Mouse (Mus musculus) lung, postnatal 0 days (tissue): ENCODE measurements around the gene 2610002M06Rik. TPM values are rescaled to one million over a fixed set of nuclear protein-coding genes. Genes with fewer than 3 reads are reported as not detected.

Experiments
- ATAC-seq: fragments of 200-750 bp; cut with Nextera tagmentation; 2 replicates; pipeline ENCODE4 v1.8.0; 2017; ENCODE audit warnings: moderate library complexity
- DNase-seq: peaks from one replicate; pipeline ENCODE4 v3.0.0-alpha.2; 2016; ENCODE audit warnings: low spot score
- H3K27ac ChIP-seq: fragments of 300-500 bp; sonication (generic); 2 replicates; pipeline ENCODE4 v1.5.1; 2014; ENCODE audit warnings: antibody characterized with exemption, mild to moderate bottlenecking, low read length, mixed read lengths
- H3K27me3 ChIP-seq: fragments of 300-500 bp; sonication (generic); replicated peaks from 2 replicates; pipeline ENCODE4 v1.6.1; 2014; ENCODE audit warnings: low read length, mixed read lengths; ENCODE audit not compliant: insufficient read depth
- H3K36me3 ChIP-seq: fragments of 300-500 bp; sonication (generic); 2 replicates; pipeline ENCODE4 v1.6.1; 2014; ENCODE audit warnings: low read length, mixed read lengths; ENCODE audit not compliant: insufficient read depth
- H3K4me1 ChIP-seq: fragments of 300-500 bp; sonication (generic); 2 replicates; pipeline ENCODE4 v1.6.1; 2014; ENCODE audit warnings: antibody characterized with exemption, low read depth, low read length, mixed read lengths; ENCODE audit not compliant: insufficient read depth
- H3K4me2 ChIP-seq: fragments of 300-500 bp; sonication (generic); replicated peaks from 2 replicates; pipeline ENCODE4 v1.6.1; 2014; ENCODE audit warnings: low read depth, mild to moderate bottlenecking, low read length, moderate library complexity, mixed read lengths
- H3K4me3 ChIP-seq: fragments of 300-500 bp; sonication (generic); 2 replicates; pipeline ENCODE4 v1.5.1; 2014; ENCODE audit warnings: low read depth, low read length
- H3K9ac ChIP-seq: fragments of 300-500 bp; sonication (generic); replicated peaks from 2 replicates; pipeline ENCODE4 v1.6.1; 2014; ENCODE audit warnings: low read depth, mild to moderate bottlenecking
- H3K9me3 ChIP-seq: fragments of 300-500 bp; sonication (generic); 2 replicates; pipeline ENCODE4 v1.6.1; 2016; ENCODE audit warnings: low read length, mixed read lengths
- CTCF ChIP-seq: IDR thresholded peaks from 2 replicates; pipeline ENCODE4 v1.5.1; 2016; ENCODE audit warnings: antibody characterized with exemption, mild to moderate bottlenecking
- EP300 ChIP-seq: IDR thresholded peaks from 2 replicates; pipeline ENCODE4 v1.6.1; 2016; ENCODE audit warnings: antibody characterized with exemption, mild to moderate bottlenecking, control low read depth
- WGBS: fragments of 180-500 bp; shearing (Covaris S2); extraction: QIAGEN DNeasy Blood & Tissue Kit; methylation state at CpG from one replicate; pipeline ENCODE4 v1.1.7; 2014; 5-methylcytosine and 5-hydroxymethylcytosine counted together
- polyA plus RNA-seq: library from polyadenylated mRNA; unstranded; fragments of >200 nt; fragmentation: Nextera tagmentation; extraction: Ambion mirVana; gene quantifications from 2 replicates; pipeline ENCODE4 v1.2.1, GENCODE M21; 2015

2610002M06Rik gene
- polyA plus RNA-seq: 11.5 and 12.1 TPM in 2 replicates

DNA sequence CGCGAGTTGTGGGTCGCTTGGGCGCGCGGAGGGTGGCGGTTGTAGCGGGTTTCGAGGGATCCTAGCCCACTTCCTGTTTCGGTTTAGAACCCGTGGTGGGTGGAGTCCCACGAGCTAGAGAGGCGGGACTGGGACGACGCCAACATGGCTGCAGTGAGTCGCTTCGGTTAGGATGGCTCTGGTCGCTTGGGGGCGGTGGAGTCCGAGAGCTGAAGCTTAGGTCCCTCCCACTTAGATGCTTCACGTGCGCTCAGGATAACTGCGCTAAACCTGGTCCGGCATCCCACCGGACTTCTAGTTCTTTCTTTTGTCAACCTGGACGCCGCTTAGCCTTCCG, at the start of gene 2610002M06Rik:
Gene 2610002M06Rik (minus strand): TSS at position 117 of the 337 bp plus-strand sequence.
- DNase-seq (peak; percentile 95), ATAC-seq (peak; percentile 99)
- H3K27ac ChIP-seq: peak within 1 kb of the TSS; percentile 68; the same call in 1 of the 2 replicates
- peak within 1 kb of the TSS; percentile 56 for H3K4me2 ChIP-seq
- H3K36me3 ChIP-seq: no peaks in the 10 kb centered on the region
- H3K9ac ChIP-seq: peak within 1 kb of the TSS; percentile 43
- H3K9me3 ChIP-seq: no peaks in the 10 kb centered on the region
- peak; percentile 76 for TF ChIP-seq CTCF
- TF ChIP-seq EP300: no peak
- peak within 1 kb of the TSS; percentile 61 for H3K4me3 ChIP-seq
- H3K4me1 ChIP-seq: no peaks in the 10 kb centered on the region
- 16% methylated on average over 26 of the region's 28 CpGs for WGBS
- H3K27me3 ChIP-seq: no peaks in the 10 kb centered on the region

DNA sequence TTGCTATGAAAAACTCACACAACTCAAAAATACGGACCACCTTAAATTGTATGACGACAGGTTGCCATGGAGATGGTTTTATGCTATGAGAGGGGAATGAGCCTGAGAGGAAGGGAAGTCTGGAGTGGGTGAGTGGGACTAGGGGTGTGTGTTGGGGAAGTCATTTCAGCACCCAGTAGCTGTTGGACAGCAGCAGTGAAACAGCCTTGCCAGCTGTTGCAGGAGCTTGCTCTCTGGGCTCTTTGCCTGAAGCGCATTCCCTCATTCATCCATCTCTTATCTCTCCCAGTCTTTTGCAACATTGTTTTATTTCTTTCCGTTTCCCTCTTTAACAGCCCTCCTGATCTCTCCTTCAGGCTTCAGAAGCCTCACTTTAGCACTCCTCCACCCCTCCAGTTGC, 42.0 kb upstream of the 2610002M06Rik start:
- peak; percentile 7 for DNase-seq
- H3K9ac ChIP-seq: no peak overlapping the region
- TF ChIP-seq CTCF: no peak
- TF ChIP-seq EP300: no peak
- H3K4me3 ChIP-seq: no peak overlapping the region
- no peaks in the 10 kb centered on the region for H3K4me1 ChIP-seq
- no peak for ATAC-seq
- H3K36me3 ChIP-seq: no peaks in the 10 kb centered on the region
- H3K27ac ChIP-seq: no peak overlapping the region
- WGBS: 21% methylated on average over 4 of the region's 4 CpGs
- no peaks in the 10 kb centered on the region for H3K27me3 ChIP-seq
- no peaks in the 10 kb centered on the region for H3K9me3 ChIP-seq
- H3K4me2 ChIP-seq: no peak overlapping the region

DNA sequence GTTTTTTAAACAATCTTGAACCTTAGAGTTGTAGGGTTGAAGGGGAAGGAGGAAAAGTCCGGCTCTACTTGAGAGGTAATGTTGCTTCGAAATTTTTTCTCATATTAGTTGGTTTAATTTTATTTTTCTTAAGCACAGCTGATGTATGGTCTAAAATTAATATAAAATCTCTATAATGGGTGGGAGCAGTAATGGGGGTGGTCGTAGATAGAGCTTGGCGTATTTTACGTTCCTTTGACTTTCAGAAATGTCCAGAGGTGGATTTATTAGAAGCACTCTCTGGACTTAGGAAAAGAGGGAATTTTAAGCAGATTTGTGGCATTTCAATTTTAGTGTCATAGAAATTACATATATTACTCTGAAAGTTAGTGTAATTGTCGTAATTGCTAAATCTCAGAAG, 592 bp upstream of the 2610002M06Rik start:
- DNase-seq: no peak
- Histone ChIP-seq H3K27ac (no peak overlapping the region), H3K4me3 (no peak overlapping the region), H3K36me3 (no peaks in the 10 kb centered on the region), H3K9ac (no peak overlapping the region), H3K4me2 (no peak overlapping the region), H3K9me3 (no peaks in the 10 kb centered on the region), H3K27me3 (no peaks in the 10 kb centered on the region), H3K4me1 (no peaks in the 10 kb centered on the region)
- TF ChIP-seq EP300 (no peak), CTCF (no peak)
- ATAC-seq: no peak
- WGBS: 74% methylated on average over 6 of the region's 6 CpGs

GRCm38 (mm10) chrX:107815502-107816217, 474 bp downstream of the 2610002M06Rik start:
- ATAC-seq (peak; percentile 73), DNase-seq (peak; percentile 33)
- no peaks in the 10 kb centered on the region for H3K36me3 ChIP-seq
- WGBS: 15% methylated on average over 22 of the region's 32 CpGs
- H3K27me3 ChIP-seq: no peaks in the 10 kb centered on the region
- H3K27ac ChIP-seq: peak overlapping the region; percentile 68; the same call in 1 of the 2 replicates
- TF ChIP-seq EP300 (no peak), CTCF (no peak)
- H3K4me3 ChIP-seq: peak overlapping the region; percentile 61
- no peaks in the 10 kb centered on the region for H3K9me3 ChIP-seq
- H3K9ac ChIP-seq: peak overlapping the region; percentile 43
- peak overlapping the region; percentile 56 for H3K4me2 ChIP-seq
- H3K4me1 ChIP-seq: no peaks in the 10 kb centered on the region

- H3K9ac ChIP-seq: no peak overlapping the region
- H3K27me3 ChIP-seq: no peaks in the 10 kb centered on the region
- H3K27ac ChIP-seq: no peak overlapping the region
- no peak overlapping the region for H3K4me2 ChIP-seq
- H3K4me3 ChIP-seq: no peak overlapping the region
- no peaks in the 10 kb centered on the region for H3K36me3 ChIP-seq
- ATAC-seq (no peak), DNase-seq (no peak)
- TF ChIP-seq EP300: no peak
- TF ChIP-seq CTCF: no peak
- H3K9me3 ChIP-seq: no peaks in the 10 kb centered on the region
- H3K4me1 ChIP-seq: no peaks in the 10 kb centered on the region
Measured at GRCm38 (mm10) chrX:107812120-107812519, 4.0 kb downstream of the 2610002M06Rik start.

DNA sequence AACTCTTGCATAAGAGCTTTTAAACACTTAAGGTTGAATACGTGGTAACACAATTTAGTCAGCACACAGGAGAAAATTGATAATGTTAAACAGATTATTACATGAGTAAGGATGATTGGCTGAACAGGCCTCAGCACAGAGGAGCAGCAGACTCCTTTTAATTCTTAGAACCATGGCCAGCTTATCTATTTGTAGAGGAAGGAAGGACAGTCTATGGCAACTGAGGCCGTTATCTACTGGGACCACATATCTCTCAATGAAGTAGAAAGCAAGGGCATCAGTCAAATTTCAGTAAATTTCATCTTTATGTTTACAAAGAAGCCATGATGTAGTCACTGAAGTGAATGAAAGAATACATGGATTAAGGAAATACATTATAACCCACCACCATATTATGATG, 19.2 kb downstream of the 2610002M06Rik start:
- Histone ChIP-seq H3K4me3 (no peak overlapping the region), H3K36me3 (no peaks in the 10 kb centered on the region), H3K9ac (no peak overlapping the region), H3K9me3 (no peaks in the 10 kb centered on the region), H3K4me2 (no peak overlapping the region), H3K27me3 (no peaks in the 10 kb centered on the region), H3K4me1 (no peaks in the 10 kb centered on the region), H3K27ac (no peak overlapping the region)
- DNase-seq (no peak), ATAC-seq (no peak)
- TF ChIP-seq CTCF: no peak
- TF ChIP-seq EP300: no peak
- WGBS: 90% methylated on average over 2 of the region's 2 CpGs
